Mouse (Mus musculus) embryonic fibroblast, embryonic 13.5 days (primary cell): ENCODE results near the gene Rorb. TPM values are rescaled to one million over a fixed set of nuclear protein-coding genes. Genes with fewer than 3 reads are reported as not detected.

Source experiments
- H3K27ac ChIP-seq: 2 replicates; pipeline ENCODE4 v1.5.1; 2012; ENCODE audit warnings: low read length, control low read depth, inconsistent platforms; ENCODE audit not compliant: insufficient read depth
- H3K4me1 ChIP-seq: 2 replicates; pipeline ENCODE4 v1.6.1; 2011; ENCODE audit warnings: low read length; ENCODE audit not compliant: control insufficient read depth, insufficient read depth
- H3K4me3 ChIP-seq: 2 replicates; pipeline ENCODE4 v1.5.1; 2011; ENCODE audit warnings: mild to moderate bottlenecking, control low read depth, low read length; ENCODE audit not compliant: insufficient read depth
- CTCF ChIP-seq: IDR thresholded peaks from 2 replicates; pipeline ENCODE4 v1.5.1; 2011; ENCODE audit warnings: mild to moderate bottlenecking, control low read depth, low read length, moderate library complexity, borderline replicate concordance; ENCODE audit not compliant: insufficient read depth
- POLR2A ChIP-seq: IDR thresholded peaks from 2 replicates; pipeline ENCODE4 v1.6.1; 2011; ENCODE audit warnings: low read depth, mild to moderate bottlenecking, control low read depth, low read length, moderate library complexity
- polyA plus RNA-seq: library from polyadenylated mRNA; stranded (reverse); fragments of >200 nt; gene quantifications from 2 replicates; pipeline ENCODE4 v1.2.4, GENCODE M21; 2011; ENCODE audit warnings: low read depth; ENCODE audit not compliant: missing spikeins, insufficient read length

Rorb gene
- polyA plus RNA-seq, 1 experiment: 0.16 TPM

DNA sequence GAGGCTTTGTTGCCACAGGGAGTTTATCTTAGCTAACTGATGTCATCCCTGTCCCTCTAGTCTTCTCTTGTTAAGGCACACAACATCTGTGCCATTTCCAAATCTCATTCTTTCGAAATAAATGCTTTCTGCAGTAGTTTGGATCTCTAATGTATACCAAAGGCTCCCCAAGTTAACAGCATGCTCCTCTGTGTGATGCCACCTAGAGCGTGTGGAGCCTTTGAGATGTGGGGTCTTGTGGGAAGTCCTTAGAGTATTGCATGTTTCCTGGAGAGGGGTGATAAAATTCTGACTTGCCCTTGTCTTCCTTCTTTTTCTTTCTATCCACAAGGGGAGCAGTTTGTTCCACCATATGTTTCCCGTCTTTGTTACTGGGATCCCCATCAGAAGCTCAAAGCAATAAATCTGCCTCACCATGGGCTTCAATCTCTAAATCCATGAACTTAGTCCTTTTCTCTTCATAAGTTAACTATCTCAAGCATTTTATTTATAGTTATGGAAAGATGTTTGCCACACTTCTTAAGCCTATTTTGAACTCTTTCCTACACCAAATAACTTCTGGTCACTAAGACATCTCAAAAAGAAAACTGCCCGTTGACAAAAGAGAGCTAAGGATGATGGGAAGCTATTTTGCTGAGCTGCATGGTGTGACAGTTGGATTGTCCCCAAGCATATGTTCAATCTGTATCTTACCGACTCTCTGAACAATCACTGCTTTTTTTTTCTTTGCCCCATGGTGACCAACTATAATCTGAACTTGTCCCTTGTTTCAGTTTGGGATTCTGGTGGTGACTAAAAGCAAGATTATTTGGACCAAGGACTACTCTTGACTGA is 76.3 kb downstream of the Rorb start:
- TF ChIP-seq POLR2A: no peak
- no peak for TF ChIP-seq CTCF
- Histone ChIP-seq H3K27ac (no peak overlapping the region), H3K4me3 (no peak overlapping the region), H3K4me1 (no peaks in the 10 kb centered on the region)

DNA sequence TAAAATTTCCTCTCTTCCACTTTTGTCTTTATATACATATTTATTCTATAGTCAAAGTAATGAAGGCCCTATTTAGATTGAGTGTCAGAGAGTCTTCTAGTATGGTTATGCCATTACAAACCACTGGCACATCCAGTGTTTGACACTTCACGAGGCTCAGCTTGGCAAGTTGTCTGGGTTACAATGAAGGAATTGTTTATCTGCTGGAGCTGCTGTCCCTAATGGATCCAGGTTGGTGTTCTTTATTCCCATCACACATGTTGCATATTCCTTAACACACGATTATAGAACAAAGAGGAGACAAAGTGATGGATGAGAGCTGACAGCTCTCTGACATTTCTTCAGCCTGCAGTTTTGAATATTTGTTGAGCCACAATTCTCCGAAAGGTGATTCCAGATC is 77.0 kb downstream of the Rorb start:
- H3K4me1 ChIP-seq: no peaks in the 10 kb centered on the region
- no peak for TF ChIP-seq CTCF
- no peak for TF ChIP-seq POLR2A
- no peak overlapping the region for H3K27ac ChIP-seq
- H3K4me3 ChIP-seq: no peak overlapping the region

DNA sequence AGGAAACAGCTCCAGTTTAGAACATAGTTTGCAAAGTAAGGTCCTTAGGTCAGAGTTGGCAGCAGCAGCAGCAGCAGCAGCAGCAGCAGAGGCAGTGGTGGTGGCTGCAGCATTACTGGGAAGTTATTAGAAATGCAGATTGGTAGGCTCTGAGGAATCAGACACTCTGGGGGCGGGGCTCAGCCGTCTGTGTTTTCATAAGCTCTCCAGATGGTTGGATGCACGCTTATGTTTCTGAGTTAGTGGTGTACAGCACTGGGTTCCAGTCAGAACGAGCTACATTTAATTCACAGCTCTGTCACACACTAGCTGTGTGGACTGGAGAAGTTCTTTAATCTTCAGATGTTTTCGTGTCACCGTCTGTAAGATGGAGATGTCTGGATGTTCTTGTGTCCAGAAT is 105.9 kb downstream of the Rorb start:
- Histone ChIP-seq H3K4me3 (no peak overlapping the region), H3K4me1 (peaks cover 6% of the 10 kb centered on the region; the same call in 1 of the 2 replicates), H3K27ac (no peak overlapping the region)
- TF ChIP-seq POLR2A (no peak), CTCF (no peak)

DNA sequence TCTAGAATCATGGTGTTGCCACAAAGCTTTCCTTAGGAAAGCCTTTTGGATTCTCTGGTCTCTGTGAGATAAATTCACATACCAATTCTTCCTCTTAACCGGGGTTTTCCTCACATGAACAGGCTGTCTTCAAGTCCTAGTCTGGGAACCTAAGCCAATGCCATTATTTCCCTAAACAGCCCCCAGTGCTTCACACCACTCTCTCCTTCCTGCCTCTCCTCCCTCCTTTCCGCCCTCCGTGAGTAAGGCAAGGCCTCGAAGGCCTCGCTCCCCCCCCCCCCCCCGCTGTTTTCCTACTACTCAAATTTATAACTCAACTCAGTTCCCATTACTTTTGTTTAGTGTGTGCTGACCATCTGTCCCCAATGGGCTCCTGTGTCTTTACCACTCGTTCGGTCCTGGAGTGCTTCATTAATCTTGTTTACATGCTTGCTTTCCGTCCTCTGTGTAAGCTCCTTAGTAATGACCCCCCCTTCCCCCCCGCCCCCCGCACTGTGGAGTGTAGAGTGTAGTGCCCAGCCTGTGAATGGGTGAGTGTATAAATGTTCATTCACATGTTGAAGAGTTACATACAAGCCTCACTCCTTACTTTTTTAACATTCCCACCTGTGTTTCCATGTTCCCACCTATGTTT is 106.9 kb downstream of the Rorb start:
- TF ChIP-seq CTCF (no peak), POLR2A (no peak)
- Histone ChIP-seq H3K4me3 (no peak overlapping the region), H3K27ac (no peak overlapping the region), H3K4me1 (peaks cover 6% of the 10 kb centered on the region; the same call in 1 of the 2 replicates)

DNA sequence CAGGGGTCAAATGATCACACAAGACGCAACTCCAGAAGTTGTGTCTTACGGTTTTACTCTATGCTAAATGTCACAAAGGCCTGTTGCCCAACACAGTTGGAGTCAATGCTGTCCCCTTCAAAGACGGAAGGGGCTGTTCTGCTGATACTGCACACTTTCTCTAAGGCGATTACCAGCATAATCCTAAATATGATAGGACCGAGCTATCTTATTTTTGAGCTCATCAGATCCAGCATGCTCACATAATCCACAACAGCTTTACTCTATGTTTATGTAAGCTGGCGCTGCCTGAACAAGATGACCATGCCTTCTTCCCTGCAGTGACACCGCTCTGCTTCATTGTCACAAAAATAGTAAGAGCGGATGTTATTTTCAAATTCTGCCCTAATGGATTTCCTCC is 112.0 kb downstream of the Rorb start:
- no peak overlapping the region for H3K27ac ChIP-seq
- no peak for TF ChIP-seq CTCF
- no peak for TF ChIP-seq POLR2A
- H3K4me1 ChIP-seq: no peaks in the 10 kb centered on the region
- H3K4me3 ChIP-seq: no peak overlapping the region

DNA sequence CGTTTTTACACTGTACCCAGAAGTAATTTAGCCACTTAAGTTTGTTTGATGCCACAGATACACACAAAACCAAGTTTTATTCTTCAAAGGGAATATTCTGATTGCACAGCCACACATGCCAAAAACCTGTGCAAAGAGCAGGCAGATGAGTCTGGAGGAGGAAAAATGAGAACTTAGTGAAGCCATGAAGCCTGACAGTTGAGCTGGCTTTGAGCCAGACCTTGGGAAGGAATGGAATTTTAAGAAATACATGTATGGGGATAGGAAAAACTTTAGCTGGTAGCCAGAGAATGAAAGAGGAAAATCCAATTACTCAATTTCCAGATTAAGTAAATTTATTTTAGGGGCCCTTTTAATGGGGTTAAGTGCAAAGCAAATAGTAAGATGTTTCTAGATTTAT is 113.3 kb downstream of the Rorb start:
- no peak overlapping the region for H3K27ac ChIP-seq
- no peak overlapping the region for H3K4me3 ChIP-seq
- TF ChIP-seq CTCF (no peak), POLR2A (no peak)
- H3K4me1 ChIP-seq: no peaks in the 10 kb centered on the region

DNA sequence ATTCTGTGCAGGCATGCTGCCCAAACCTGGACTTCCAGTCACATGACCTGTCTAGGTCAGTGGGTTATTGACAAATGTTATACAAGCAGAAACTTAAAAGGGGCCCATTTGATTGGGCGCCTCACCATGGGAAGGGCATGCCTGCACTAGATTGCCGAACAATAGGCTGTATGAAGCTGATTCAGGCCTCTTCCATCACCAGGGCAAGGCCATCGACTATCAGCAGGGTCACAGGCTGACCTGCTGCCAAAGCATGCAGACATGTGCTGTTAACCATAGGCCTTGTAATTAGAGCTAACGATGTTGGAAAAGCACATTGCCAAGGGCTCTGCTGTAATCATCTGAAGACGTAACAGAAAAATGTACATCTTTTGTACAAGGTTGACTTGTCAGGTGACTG is 131.0 kb downstream of the Rorb start:
- H3K4me3 ChIP-seq: no peak overlapping the region
- H3K4me1 ChIP-seq: no peaks in the 10 kb centered on the region
- no peak overlapping the region for H3K27ac ChIP-seq
- no peak for TF ChIP-seq CTCF

DNA sequence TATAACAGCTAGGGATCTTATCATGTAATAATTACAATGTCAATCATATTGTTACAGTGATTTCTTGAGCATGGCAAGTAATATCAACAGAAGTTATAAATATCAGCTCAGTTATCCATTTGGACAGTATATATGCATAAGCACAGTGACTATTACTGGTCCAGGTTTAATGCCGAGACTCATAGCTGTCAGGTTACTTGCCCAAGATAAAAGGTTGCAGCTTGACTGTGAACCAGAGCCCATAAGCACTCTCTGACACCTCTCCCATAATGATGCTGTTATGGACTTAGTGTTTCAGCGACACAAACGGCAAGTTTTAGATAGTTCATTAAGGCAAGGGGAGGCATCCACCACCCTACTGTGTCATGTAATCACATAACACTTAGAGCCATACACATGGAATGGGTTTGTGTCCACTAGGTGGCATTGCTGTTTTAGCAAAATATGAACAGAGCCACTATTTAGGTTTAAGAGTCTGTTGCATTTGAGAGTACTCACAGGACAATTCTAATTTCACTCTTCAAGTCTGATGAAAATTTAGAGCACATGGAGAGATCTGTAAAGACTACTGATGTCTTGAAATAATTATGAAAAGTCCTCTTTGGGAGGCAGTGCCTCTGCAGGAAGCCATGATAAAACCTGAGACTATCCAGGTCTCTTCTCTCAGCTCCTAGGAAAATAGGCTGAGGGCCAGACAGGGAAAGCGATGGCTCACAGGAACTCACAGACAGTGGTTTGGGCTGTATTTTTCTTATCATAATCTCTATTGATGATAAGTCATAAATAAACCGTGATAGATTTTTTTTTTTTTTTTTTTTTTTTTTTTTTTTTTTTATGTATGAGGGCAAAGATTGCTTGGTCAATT is 136.0 kb downstream of the Rorb start:
- H3K4me3 ChIP-seq: no peak overlapping the region
- no peaks in the 10 kb centered on the region for H3K4me1 ChIP-seq
- TF ChIP-seq POLR2A (no peak), CTCF (no peak)
- H3K27ac ChIP-seq: no peak overlapping the region

DNA sequence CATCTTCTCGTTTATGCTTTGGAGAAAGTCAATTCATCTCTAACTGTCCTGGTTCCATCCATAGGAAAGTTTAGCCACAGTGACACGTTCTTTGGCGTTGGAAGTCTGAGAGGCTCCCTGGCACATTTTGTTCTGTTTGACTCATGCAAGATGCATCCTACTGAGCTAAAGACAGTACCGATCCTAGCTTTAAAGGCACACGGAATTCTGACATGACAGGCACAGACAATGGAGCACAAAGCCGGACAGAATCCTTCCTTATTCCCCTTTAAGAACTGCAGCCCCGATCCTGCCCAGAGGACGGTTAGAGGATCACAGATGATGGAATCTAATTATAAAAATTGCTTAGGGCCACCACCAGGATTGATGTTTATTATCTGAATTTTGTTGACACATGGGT is 141.6 kb downstream of the Rorb start:
- no peaks in the 10 kb centered on the region for H3K4me1 ChIP-seq
- no peak overlapping the region for H3K4me3 ChIP-seq
- no peak overlapping the region for H3K27ac ChIP-seq
- TF ChIP-seq CTCF (no peak), POLR2A (no peak)
